Mouse (Mus musculus) left cerebral cortex, postnatal 10 days (tissue): ENCODE measurements around the gene Fbf1. TPM values are rescaled to one million over a fixed set of nuclear protein-coding genes. Genes with fewer than 3 reads are reported as not detected.
A peak's percentile ranks its signal among the peaks of the same experiment; 100 is the strongest.

Source experiments
- DNase-seq, 2 experiments: peaks; one replicate each; pipeline ENCODE4 v3.0.0; 2021 to 2022; ENCODE audit warnings: low spot score in 2 of 2, mixed read lengths in 1 of 2; ENCODE audit errors: extremely low spot score in 1 of 2
- intact Hi-C: fragments of 180-260 bp; cut with DNase I; formaldehyde crosslinking; loops from one replicate; pipeline ENCODE4 v1.15.1; 2025
- total RNA-seq, 2 experiments: library from RNA; stranded (reverse); gene quantifications; 2 replicates each; pipeline ENCODE4 v1.2.3; 2021

Gene Fbf1
- total RNA-seq, 2 experiments from 2014 or later = 96.2 to 100 TPM

DNA sequence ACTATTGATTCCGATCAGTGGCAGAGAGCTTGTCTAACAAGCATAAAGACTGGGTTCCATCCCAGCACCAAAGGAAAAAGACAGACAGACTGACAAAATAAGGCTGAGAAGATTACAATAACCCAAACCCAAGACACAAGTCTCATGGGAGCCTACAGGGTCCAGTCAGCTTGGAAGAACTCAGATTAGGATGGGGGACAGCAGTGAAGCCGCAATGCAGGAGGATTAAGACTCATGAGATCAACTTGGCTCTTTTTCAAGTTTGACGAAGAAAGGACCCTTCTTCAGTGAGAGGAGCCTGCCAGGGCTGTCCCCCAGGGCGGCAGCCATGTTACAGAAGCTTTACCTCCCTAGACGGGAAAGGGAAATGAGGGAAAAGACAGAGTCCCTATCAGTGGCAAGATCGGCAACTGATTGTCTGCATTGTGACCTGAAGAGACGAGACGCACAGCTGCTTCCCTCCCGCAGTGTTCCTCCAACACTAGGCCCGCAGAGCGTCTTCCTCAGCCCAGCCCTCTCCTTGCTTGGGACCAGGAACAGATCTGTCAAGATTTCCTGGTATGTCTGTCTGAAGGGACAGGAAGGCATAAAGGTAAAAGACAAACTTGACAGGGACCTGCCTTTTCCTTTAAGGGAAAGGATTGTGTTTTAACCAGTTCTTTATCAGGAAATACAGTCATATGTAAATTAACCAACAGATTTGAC lies 19.4 kb upstream of the Fbf1 start:
- no peak for DNase-seq
- intact Hi-C loops = no loop called here

DNA sequence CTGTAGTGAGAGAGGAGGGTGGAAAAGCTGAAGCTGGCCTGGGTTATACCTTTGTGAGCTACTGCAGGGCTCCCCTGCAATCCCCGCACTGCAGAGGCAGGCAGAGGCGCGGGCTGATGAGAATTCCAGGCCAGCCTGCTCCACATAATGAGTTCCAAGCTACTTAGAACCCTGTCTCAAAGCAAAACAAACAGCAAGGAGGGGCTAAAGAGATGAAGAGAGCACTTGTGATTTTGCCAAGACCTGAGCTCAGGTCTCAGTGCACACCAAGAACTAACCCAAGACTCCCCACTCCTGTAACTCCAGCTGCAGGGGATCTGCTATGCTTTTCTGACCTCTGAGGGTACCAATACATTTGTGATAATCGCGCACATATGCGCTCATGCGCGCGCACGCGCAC lies 18.4 kb upstream of the Fbf1 start:
- no peak for DNase-seq
- intact Hi-C loops = no loop called here

DNA sequence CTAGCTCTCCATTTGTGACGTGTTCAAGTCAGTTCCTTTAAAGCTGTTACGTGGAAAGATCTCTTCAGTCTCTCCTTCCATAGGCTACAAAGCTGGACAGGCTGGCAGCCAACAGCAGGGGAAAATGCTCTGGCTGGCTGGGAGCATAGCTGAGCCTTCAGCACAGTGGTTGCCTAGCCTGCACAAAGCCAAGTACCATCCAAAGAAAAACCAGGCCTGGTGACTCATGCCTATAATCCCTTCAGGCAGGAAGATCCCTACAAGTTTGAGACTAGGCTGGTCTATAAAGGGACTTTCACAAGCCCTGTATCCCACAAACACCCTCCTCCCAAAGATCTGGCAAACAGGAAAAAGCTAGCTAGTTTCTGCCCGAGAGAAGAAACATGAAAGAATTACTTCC lies 17.9 kb upstream of the Fbf1 start:
- DNase-seq = no peak
- intact Hi-C loops = no loop called here

DNA sequence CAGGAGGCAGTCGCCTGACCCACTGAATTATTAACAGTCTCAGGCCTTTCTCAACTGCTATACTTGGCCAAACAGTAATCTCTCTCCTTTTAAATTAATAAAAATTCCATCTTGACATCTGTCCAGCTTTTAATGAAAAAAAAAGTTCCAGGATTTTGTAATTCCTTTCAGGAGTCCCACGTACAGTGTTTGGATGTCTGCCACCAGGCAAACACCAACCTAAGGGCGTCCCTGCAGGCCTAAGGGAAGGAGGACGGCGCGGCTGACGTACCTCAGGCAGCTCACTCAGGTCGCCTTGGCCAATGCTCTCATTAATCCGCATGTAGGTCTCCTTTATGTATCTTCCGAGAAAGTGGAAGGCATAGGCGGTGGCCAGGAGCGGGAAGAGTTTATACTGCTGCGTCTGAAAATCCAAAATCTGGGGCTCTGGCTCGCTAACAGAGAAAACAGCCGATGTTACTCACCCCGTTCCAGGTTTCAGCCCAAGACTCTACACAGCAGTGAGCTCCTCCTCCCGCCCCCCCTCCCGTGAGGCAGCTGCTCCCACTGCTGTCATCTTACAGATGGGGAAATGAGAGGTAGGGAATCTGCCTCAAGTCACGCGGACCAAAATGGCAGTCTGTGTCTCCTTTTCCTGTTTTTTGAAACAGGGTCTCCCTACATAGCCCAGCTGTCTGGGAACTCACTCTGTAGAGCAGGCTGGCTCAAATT lies 10.6 kb upstream of the Fbf1 start:
- intact Hi-C loops = no loop called here
- DNase-seq = no peak

DNA sequence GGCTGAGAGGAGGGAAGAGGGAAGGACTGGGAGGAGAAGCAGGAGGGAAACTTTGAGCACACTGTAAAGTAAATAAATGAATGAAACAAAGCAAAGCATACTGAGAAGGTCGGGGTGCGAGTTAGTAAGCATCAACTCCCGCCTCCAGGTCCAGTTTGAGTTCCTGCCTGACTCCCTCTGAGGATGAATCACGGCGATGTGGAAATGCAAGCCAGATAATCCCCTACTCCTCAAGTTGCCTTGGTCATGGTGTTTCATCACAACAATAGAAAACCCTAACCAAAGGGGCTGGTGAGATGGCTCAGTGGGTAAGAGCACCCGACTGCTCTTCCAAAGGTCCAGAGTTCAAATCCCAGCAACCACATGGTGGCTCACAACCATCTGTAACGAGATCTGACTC lies 8.0 kb upstream of the Fbf1 start:
- intact Hi-C loops = no loop called here
- DNase-seq = no peak

DNA sequence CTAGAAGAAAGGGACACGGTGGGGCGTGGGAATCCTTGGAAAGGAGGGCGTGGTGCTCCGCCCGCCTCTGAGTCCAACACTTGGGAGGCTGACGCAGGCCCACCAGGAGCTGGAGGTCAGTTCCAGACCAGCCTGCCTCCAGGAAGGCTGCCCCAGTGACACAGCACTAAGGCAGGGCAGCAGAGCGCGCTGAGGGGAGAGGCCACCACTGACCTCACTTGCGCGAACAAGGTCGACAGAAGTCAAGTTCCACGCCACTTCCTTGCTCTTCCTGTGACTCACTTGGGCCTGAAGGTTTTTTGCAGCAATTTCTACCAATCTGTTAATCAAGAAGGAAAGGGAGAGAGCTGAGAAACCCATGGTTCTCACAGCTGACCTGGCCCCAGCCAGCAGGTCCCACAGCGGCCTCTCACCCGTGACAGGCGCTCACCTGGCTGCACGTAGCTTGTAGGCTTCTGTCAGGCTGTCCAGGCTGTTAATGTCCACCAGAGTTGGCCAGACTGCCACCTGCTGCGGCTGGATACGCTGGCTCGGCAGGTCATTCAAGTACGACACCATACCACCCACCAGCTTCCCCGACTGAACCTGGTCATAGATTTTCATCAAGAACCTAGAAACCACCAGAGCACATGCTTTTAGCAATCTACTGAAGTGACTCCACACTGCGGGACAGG lies 6.9 kb upstream of the Fbf1 start:
- intact Hi-C loops = no loop called here
- no peak for DNase-seq

DNA sequence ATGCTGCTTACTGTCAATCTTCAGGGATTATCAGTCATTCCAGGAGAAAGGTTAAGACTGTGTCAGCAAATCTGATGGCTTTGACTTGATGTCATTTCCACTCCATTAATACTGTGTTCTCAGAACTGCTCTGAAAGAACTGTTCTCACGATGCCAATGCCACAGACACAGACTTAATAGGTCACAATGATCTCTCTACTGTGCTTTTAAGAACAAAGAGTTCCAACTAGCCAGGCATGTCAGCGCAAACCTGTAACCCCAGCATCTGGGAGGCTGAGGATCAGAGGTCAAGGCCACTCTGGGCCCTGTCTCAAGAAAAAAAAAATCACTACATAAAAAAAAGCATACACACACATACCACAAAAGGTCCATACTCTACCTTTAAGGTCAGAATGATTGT lies 4.0 kb upstream of the Fbf1 start:
- intact Hi-C loops = no loop called here
- no peak for DNase-seq

DNA sequence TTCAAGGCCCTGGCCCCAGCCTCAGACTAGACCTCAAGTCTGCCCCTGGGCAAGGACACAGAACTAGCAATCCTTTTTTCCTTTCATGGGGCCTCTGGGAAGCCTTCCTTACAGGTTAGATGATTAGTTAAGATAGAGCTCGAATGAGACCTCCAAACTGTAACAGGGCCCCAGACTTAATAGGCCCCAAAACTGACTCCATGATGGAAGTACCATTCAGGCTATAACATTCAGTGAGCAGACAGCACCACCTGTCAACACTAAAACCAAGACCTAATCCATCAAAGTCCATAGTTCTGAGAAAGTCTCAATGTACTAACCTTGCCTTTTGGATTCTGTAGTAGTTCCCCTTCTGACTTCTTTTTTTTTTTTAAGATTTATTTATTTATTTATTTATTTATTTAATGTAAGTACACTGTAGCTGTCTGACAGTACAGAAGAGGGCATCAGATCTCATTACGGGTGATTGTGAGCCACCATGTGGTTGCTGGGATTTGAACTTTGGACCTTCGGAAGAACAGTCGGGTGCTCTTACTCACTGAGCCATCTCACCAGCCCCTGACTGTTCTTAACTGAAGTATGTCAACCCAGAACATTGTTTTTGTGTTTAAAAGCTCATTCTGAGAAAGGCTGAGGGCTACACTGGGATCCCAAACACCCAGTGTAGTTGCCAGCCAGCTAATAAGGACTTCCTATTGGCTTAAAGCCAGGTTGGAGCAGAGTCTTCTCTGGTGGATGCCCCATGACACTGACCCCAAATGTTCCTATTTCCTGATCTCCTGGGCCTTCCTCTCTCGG lies 2.2 kb upstream of the Fbf1 start:
- DNase-seq = no peak
- intact Hi-C loops = no loop called here

DNA sequence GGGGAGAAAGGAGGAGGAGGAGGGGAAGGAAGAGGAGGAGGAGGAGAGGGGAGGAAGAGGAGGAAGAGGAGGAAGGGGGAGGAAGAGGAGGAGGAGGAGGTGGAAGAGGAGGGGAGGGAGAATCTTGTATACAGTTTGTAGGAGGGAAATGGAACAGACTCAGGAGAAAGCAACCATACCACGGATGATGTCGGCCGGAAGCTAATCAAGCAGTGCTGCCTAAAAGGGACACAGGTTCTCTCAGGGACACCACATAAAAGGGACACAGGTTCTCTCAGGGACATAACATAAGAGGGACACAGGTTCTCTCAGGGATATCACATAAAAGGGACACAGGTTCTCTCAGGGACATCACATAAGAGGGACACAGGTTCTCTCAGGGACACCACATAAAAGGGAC lies 1.2 kb upstream of the Fbf1 start:
- DNase-seq = no peak
- intact Hi-C loops = no loop called here

DNA sequence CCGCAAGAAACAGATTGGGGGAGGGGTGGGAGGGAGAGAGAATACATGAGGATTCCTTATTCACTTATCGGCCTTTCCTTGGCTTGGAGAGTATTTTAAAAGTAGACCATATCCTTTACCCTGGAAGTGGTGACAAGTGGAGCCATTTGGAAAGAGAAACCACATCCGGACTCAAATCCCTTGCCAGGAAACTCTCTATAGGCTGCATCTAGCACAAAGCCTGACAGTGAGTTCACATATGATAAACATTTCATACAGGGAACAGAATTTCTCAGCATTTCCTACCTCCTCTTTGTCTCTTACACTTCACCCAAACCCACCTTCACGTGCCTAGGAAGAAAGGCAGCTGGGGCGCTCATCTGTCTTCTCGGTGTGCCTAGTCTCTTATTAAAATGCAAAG lies 734 bp downstream of the Fbf1 start:
- DNase-seq = no peak

DNA sequence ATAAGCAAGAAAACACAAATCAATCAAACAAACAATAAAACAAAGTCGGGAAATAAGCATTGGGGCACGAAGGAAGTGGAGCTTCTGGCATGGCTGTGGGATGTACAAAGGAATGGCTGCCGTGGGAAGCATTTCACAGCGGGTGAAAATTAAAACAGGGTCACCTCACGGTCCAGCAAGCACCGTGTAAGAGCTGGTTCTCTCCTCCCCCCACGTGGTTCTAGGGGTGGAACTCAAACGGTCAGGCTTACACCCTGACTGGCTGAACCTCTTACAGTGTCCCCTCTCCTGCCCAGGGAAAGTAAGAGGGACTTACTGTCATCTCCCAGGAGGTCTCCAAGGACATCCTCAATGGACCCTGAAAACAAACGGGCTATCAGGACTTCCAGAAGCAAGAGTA lies 5.0 kb downstream of the Fbf1 start:
- DNase-seq = no peak
- intact Hi-C loops = no loop called here

More for the DNA sequence above, 734 bp downstream of the Fbf1 start:
- intact Hi-C loops = no loop called here

DNA sequence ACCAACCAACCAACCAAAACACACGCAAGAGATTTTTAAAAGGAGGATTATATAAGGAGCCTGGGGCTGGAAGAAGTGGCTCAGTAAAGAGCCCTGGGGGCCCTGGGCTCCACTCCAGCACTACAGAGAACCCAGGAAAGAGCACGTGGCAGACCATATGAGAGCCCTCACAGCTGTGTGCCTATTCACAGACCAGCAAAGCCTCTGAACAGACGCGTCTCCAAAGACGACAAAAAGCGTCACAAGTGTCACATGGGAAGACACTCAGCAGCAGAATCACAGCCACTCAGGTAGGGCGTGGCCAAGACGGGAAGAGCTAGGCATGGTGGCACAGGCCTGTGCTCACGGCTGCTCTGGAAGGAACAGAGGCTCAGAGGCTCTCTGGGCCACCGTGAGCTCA lies 5.8 kb downstream of the Fbf1 start:
- DNase-seq = peak; percentile 45 to 52
- intact Hi-C loops = no loop called here

DNA sequence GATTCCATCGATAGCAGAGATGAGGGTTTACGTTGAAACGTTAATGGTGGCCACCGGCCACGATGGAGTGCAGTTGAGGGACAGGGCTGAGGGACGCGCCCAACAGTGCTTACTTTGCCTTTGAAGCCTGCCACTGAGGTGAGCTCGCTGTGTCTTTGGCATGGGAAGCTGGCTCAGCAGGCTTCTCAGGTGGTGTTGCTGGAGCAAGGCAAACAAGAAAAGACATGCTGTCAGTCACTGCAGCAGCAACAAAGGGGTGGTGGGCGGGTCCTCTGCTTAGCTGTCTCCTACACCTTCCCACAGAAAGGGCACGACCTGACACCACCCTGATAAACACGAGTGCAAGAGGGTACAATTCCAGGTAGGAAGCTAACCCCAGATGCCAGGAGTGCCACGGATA lies 6.7 kb downstream of the Fbf1 start:
- DNase-seq = no peak

DNA sequence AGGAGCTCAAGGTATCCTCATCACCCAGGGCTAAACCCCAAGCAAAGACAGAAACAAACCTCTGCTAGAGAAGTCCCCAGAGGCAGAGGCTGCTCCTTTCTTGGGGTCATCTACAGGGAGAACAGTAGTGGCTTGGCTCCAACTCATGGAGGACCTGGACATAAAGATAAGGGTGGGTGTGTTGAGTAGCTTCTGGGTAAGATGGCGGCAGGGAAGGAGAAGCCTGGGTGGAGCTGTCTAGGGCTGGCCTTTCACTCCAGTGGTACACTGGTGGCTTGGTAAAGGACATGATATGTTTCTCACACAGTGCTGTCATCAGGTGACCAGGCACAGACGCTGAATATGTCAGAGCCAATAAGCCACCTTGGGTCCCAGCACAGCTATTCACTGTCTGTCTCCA lies 17.0 kb downstream of the Fbf1 start:
- no peak for DNase-seq

More for the DNA sequence above, 6.7 kb downstream of the Fbf1 start:
- intact Hi-C loops = no loop called here

DNA sequence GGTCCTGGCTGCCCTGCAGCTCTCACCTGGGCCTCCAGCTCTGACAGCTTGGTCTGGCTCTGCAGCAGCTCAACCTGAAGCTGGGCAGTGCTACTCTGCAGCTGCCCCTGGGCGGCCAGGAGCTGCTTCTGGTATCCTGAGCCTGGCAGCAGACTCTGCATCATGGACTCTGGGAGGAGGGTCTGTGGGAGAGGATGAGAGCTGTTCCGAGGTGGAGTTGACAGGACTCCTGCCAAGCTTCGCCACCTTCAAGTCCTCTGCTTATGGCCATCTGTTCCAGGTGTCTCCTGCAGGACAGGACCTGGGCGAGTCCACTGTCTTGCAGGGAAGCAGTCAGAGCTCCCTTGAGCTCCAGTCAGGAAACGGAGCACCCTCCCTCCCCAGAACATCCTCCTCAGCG lies 18.6 kb downstream of the Fbf1 start:
- no peak for DNase-seq
- intact Hi-C loops = no loop called here

More for the DNA sequence above, 17.0 kb downstream of the Fbf1 start:
- intact Hi-C loops = no loop called here

DNA sequence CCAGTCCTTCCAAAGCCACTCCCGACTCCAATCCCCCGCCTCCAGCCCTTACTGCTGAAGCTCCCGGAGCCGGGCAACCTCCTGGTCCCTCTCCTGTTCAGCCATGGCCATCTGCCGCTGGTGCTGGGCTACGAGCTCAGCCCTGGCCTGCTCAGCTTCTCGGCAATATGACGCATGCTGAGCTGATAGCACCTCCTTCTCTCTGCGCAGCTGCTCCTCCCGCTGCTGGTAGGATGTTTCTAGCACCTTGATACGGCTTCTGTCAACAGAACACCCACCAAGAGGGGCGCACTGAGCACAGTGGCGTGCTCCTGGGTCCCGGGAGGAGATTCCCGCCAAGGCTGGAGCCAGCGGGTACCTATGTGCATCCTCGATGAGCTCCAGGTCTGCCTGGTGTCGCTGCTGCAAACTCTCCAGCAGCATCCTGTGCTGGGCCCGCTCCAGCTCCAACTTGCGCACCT lies 19.2 kb downstream of the Fbf1 start:
- intact Hi-C loops = no loop called here
- no peak for DNase-seq

DNA sequence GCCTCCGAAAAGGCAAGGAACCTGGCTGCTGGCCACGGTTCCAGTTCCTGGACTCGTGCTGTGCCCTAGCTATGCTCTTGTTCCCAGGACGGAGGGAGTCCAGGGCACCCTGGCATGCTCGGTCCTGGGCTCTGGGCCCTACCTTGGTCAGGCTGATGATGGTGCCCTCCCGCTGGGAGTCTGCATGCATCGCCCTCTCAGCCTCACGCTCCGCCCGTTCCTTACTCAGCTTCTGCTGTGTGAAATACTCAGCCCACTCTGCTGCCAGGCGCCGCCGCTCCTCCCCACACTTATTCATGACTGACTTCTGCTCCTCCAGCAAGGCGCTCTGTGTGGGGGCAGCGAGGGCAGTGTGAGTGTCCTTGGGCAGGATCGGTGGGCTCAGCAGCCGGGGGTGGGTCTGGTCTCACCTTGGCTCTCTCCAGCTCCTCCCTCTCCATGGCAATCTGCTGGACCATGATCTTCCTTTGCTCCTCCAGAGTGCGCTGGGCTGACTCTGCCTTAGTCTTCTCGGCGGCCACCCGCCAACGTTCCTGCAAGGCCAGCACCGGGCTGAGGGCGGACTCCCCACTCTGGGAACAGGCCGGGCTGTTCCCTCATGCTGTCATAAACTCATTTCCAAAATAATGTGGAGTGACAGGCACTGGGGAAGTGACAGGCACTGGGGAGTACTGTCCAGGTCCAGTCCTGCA lies 21.5 kb downstream of the Fbf1 start:
- intact Hi-C loops = no loop called here
- DNase-seq = peak; percentile 45 to 66

DNA sequence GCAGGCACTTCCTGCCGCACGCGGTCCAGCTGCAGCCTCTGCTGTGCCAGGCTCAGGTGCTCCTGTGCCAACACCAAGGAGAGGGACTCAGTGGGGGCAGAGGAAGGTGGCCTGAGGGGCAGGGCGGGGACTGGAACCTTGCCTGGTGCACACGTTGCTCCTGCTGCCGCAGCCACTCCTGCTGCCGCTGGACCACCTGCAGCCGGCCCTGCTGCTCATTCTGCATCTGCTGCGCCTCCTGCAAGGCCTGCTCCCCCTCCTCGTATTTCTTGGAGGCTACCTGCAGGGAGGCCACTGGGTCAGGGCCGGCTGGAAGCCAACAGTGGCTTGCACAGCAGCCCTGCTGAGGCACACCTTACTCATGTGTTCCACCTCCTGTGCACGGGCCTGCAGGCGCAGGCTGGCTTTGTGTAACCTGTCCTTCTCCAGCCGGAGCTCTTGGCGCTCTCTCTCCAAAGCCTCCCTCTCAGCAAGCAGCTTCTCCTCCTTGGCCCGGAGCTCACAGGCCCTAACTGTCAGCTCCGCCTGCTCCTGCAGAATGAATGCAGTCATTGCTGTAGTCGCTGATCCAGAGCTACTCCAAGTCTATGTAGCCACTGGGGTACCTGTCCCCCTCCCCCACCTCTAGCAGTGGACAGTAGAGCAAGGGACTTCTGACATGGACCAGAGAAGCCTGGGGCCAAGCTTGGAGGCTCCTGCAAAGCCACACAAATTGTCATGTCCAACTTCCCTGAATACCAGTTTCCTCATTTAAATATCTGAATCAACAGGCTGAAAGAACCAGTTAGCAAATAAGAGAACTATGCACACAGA lies 22.3 kb downstream of the Fbf1 start:
- intact Hi-C loops = no loop called here
- peak in 1 of 2 experiments; percentile 42 for DNase-seq
